Mouse (Mus musculus) midbrain, embryonic 11.5 days (tissue): ENCODE data around the gene Arl13a. TPM values are rescaled to one million over a fixed set of nuclear protein-coding genes. Genes with fewer than 3 reads are reported as not detected.
A peak's percentile ranks its signal among the peaks of the same experiment; 100 is the strongest.
"Not testable (repeated sequence)": the region's sequence is repeated elsewhere in the genome, so short reads cannot be mapped to it uniquely, and the experiment has no call there.

ENCODE experiments used
- ATAC-seq: fragments of 200-750 bp; cut with Nextera tagmentation; 2 replicates; pipeline ENCODE4 v1.8.0; 2017; ENCODE audit warnings: moderate TSS enrichment, moderate library complexity; ENCODE audit not compliant: low FRiP score
- DNase-seq: peaks from one replicate; pipeline ENCODE4 v3.0.0; 2015; ENCODE audit warnings: low spot score; ENCODE audit errors: missing footprints
- H3K27ac ChIP-seq: fragments of 300-500 bp; sonication (generic); 2 replicates; pipeline ENCODE4 v1.5.1; 2014; ENCODE audit warnings: low read depth, low read length
- H3K27me3 ChIP-seq: fragments of 300-500 bp; sonication (generic); 2 replicates; pipeline ENCODE4 v1.6.1; 2014; ENCODE audit warnings: mild to moderate bottlenecking, low read length, moderate library complexity, mixed read lengths; ENCODE audit not compliant: control insufficient read depth, insufficient read depth
- H3K36me3 ChIP-seq: fragments of 300-500 bp; sonication (generic); 2 replicates; pipeline ENCODE4 v1.6.1; 2014; ENCODE audit warnings: mild to moderate bottlenecking, low read length, moderate library complexity, mixed read lengths; ENCODE audit not compliant: control insufficient read depth, insufficient read depth
- H3K4me1 ChIP-seq: fragments of 300-500 bp; sonication (generic); 2 replicates; pipeline ENCODE4 v1.6.1; 2014; ENCODE audit warnings: low read length; ENCODE audit not compliant: control insufficient read depth, insufficient read depth
- H3K4me2 ChIP-seq: fragments of 300-500 bp; sonication (generic); 2 replicates; pipeline ENCODE4 v1.6.1; 2014; ENCODE audit warnings: mild to moderate bottlenecking, moderate library complexity
- H3K4me3 ChIP-seq: fragments of 300-500 bp; sonication (generic); 2 replicates; pipeline ENCODE4 v1.5.1; 2014; ENCODE audit warnings: low read depth, low read length
- H3K9ac ChIP-seq: fragments of 300-500 bp; sonication (generic); 2 replicates; pipeline ENCODE4 v1.6.1; 2014; ENCODE audit warnings: low read length
- H3K9me3 ChIP-seq: fragments of 300-500 bp; sonication (generic); 2 replicates; pipeline ENCODE4 v1.6.1; 2016; ENCODE audit warnings: low read length; ENCODE audit not compliant: control insufficient read depth
- WGBS: fragments of 180-500 bp; shearing (Covaris S2); extraction: QIAGEN DNeasy Blood & Tissue Kit; methylation state at CpG from one replicate; pipeline ENCODE4 v1.1.7; 2014; 5-methylcytosine and 5-hydroxymethylcytosine counted together
- polyA plus RNA-seq: library from polyadenylated mRNA; unstranded; fragments of >200 nt; fragmentation: Nextera tagmentation; extraction: Ambion mirVana; gene quantifications from 2 replicates; pipeline ENCODE4 v1.2.1, GENCODE M21; 2014

The Arl13a gene
- not detected in 2 replicates for polyA plus RNA-seq

- not testable (repeated sequence) for H3K27ac ChIP-seq, ATAC-seq, H3K36me3 ChIP-seq, H3K9ac ChIP-seq, H3K9me3 ChIP-seq, H3K27me3 ChIP-seq, H3K4me3 ChIP-seq, H3K4me2 ChIP-seq, H3K4me1 ChIP-seq, DNase-seq
- 91% methylated on average over 7 of the region's 9 CpGs for WGBS
Measured at GRCm38 (mm10) chrX:134187201-134187600, at the start of gene Arl13a. Arl13a (plus strand) TSS chrX:134187501.

GRCm38 (mm10) chrX:134140024-134140423, 47.3 kb upstream of the Arl13a start:
- no peak overlapping the region for H3K4me2 ChIP-seq
- H3K4me1 ChIP-seq = no peaks in the 10 kb centered on the region
- H3K9ac ChIP-seq = no peak overlapping the region
- H3K36me3 ChIP-seq = no peaks in the 10 kb centered on the region
- H3K27me3 ChIP-seq = no peaks in the 10 kb centered on the region
- 85% methylated on average over 6 of the region's 6 CpGs for WGBS
- H3K9me3 ChIP-seq = no peaks in the 10 kb centered on the region
- no peak for DNase-seq
- no peak for ATAC-seq
- no peak overlapping the region for H3K4me3 ChIP-seq
- no peak overlapping the region for H3K27ac ChIP-seq

- H3K9me3 ChIP-seq = no peaks in the 10 kb centered on the region
- no peak for ATAC-seq
- no peak overlapping the region for H3K4me3 ChIP-seq
- no peaks in the 10 kb centered on the region for H3K27me3 ChIP-seq
- WGBS = 96% methylated on average over 1 of the region's 1 CpGs
- H3K27ac ChIP-seq = no peak overlapping the region
- no peaks in the 10 kb centered on the region for H3K4me1 ChIP-seq
- no peak overlapping the region for H3K9ac ChIP-seq
- no peaks in the 10 kb centered on the region for H3K36me3 ChIP-seq
- no peak for DNase-seq
- H3K4me2 ChIP-seq = no peak overlapping the region
Measured at GRCm38 (mm10) chrX:134141551-134141950, 45.8 kb upstream of the Arl13a start.

DNA sequence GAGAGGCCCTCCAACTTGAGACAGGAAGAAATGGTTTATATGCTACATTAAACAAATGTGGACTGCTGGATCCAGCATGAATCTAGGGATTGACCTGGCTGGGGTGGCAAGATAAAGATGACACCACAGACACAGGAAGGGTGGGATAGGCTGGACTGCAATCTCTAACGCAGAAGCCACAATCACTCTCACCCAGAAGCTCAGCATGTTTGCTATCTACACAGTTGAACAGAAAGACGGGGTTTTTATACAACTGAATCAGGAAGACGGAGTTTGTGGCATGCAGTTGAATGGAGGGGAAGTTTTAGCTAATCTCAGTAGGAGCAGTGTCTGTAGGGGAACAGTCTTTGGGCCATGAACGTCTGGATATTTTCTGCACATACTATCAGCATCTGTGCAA, 45.3 kb upstream of the Arl13a start:
- H3K4me1 ChIP-seq = no peaks in the 10 kb centered on the region
- H3K9ac ChIP-seq = no peak overlapping the region
- no peaks in the 10 kb centered on the region for H3K36me3 ChIP-seq
- DNase-seq (no peak), ATAC-seq (no peak)
- H3K27me3 ChIP-seq = no peaks in the 10 kb centered on the region
- no peaks in the 10 kb centered on the region for H3K9me3 ChIP-seq
- H3K4me3 ChIP-seq = no peak overlapping the region
- no peak overlapping the region for H3K4me2 ChIP-seq
- WGBS = 87% methylated on average over 4 of the region's 4 CpGs
- H3K27ac ChIP-seq = no peak overlapping the region

DNA sequence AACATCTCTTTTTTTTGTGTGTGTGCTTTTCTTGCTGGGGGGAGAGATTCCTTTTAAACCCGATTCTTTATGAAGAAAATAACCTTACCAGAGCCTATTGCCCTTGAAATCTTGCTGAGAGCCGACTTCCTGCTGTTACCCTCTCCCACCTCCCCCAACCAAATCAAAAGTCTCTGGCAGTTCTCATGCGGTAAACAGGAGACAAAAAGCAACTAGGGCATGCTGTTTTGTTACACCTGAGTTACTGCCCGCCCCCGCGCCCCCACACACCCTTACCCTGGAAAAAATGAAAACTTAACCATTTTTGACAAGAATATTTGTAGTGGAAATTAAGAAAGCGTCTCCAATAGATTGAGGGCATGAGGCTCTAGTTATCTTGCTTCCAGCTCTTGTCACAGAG, 29.1 kb upstream of the Arl13a start:
- DNase-seq = no peak
- WGBS = 46% methylated on average over 7 of the region's 7 CpGs
- H3K9ac ChIP-seq = no peak overlapping the region
- no peaks in the 10 kb centered on the region for H3K27me3 ChIP-seq
- no peaks in the 10 kb centered on the region for H3K9me3 ChIP-seq
- no peak overlapping the region for H3K4me2 ChIP-seq
- ATAC-seq = no peak
- H3K4me3 ChIP-seq = no peak overlapping the region
- H3K36me3 ChIP-seq = no peaks in the 10 kb centered on the region
- no peaks in the 10 kb centered on the region for H3K4me1 ChIP-seq
- no peak overlapping the region for H3K27ac ChIP-seq

DNA sequence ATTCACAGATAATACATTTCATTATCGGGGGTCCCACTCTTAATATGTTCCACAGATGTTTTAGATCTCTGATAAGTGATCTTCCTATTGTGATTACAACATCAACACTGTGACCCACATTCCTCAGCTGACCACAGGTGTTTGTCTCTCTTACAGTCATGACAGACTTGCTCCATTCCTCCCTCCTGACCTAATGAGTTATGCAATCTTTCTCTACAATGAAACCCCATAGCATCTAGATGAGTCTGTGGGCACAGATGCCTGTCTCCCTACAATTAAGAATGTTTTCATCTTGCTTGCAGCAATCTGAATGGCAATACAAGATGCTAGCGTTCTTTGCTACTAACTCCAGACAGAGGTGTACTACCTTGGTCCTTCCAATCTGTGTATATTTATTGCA, 26.9 kb upstream of the Arl13a start:
- Histone ChIP-seq H3K27ac (no peak overlapping the region), H3K4me2 (no peak overlapping the region), H3K36me3 (no peaks in the 10 kb centered on the region), H3K4me3 (no peak overlapping the region), H3K4me1 (no peaks in the 10 kb centered on the region), H3K9ac (no peak overlapping the region), H3K9me3 (no peaks in the 10 kb centered on the region), H3K27me3 (no peaks in the 10 kb centered on the region)
- WGBS = 82% methylated on average over 2 of the region's 2 CpGs
- ATAC-seq (no peak), DNase-seq (no peak)

GRCm38 (mm10) chrX:134162043-134162720, 25.1 kb upstream of the Arl13a start, which contains the start of gene Xkrx:
Xkrx (minus strand) TSS chrX:134162076.
- DNase-seq (no peak), ATAC-seq (no peak)
- no peaks in the 10 kb centered on the region for H3K9me3 ChIP-seq
- no peak within 1 kb of the TSS for H3K27ac ChIP-seq
- H3K4me1 ChIP-seq = no peaks in the 10 kb centered on the region
- H3K4me2 ChIP-seq = peak within 1 kb of the TSS; percentile 44
- H3K36me3 ChIP-seq = no peaks in the 10 kb centered on the region
- WGBS = 32% methylated on average over 16 of the region's 16 CpGs
- H3K27me3 ChIP-seq = no peaks in the 10 kb centered on the region
- H3K9ac ChIP-seq = no peak within 1 kb of the TSS
- peak within 1 kb of the TSS; percentile 5; the same call in 1 of the 2 replicates for H3K4me3 ChIP-seq

- Histone ChIP-seq H3K27ac (no peak overlapping the region), H3K4me1 (no peaks in the 10 kb centered on the region), H3K4me2 (peak overlapping the region; percentile 44), H3K4me3 (peak overlapping the region; percentile 5; the same call in 1 of the 2 replicates), H3K9ac (no peak overlapping the region), H3K9me3 (no peaks in the 10 kb centered on the region), H3K36me3 (no peaks in the 10 kb centered on the region), H3K27me3 (no peaks in the 10 kb centered on the region)
- 28% methylated on average over 11 of the region's 11 CpGs for WGBS
- peak; percentile 86 for DNase-seq
- no peak for ATAC-seq
Measured at GRCm38 (mm10) chrX:134162826-134163225, 24.5 kb upstream of the Arl13a start.

DNA sequence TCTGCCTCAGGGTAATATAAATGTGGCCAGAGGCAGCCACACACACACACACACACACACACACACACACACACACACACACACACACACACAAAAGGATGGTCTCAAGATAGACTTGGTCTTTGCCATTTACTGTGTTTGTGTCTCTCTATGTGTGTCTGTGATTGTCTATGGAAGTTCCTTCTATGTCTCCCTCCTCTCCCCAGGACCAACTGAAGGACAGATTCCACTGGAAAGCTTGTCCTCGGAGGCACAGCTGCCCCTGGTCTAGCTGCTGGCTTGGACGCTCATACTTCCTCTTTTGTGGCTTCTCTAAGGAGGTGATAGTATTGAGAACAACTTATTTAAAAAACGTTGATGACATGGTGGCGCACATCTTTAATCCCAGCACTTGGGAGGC, 23.8 kb upstream of the Arl13a start:
- Histone ChIP-seq H3K9ac (no peak overlapping the region), H3K9me3 (no peaks in the 10 kb centered on the region), H3K27ac (no peak overlapping the region), H3K4me2 (no peak overlapping the region), H3K4me1 (no peaks in the 10 kb centered on the region), H3K36me3 (no peaks in the 10 kb centered on the region), H3K4me3 (no peak overlapping the region), H3K27me3 (no peaks in the 10 kb centered on the region)
- 47% methylated on average over 4 of the region's 4 CpGs for WGBS
- ATAC-seq (no peak), DNase-seq (peak; percentile 65)
